Mouse (Mus musculus) neutrophil, adult 5-6 weeks (primary cell): ENCODE measurements around the gene Ddx18. TPM values are rescaled to one million over a fixed set of nuclear protein-coding genes. Genes with fewer than 3 reads are reported as not detected.
A peak's percentile ranks its signal among the peaks of the same experiment; 100 is the strongest.

Experiments
- ATAC-seq: fragments of 151-379, 151-347 bp; 2 replicates; pipeline ENCODE4 v1.8.0; 2017; ENCODE audit warnings: mild to moderate bottlenecking, moderate TSS enrichment; ENCODE audit not compliant: insufficient number of reproducible peaks, poor library complexity, low FRiP score, severe bottlenecking; ENCODE audit errors: extremely low read depth
- total RNA-seq: library from RNA; stranded (forward); fragments of 200-1000 nt; gene quantifications from 2 replicates; pipeline ENCODE4 v1.2.3, GENCODE M21; 2017

Ddx18 gene
- 31.9 and 45.5 TPM in 2 replicates for total RNA-seq

DNA sequence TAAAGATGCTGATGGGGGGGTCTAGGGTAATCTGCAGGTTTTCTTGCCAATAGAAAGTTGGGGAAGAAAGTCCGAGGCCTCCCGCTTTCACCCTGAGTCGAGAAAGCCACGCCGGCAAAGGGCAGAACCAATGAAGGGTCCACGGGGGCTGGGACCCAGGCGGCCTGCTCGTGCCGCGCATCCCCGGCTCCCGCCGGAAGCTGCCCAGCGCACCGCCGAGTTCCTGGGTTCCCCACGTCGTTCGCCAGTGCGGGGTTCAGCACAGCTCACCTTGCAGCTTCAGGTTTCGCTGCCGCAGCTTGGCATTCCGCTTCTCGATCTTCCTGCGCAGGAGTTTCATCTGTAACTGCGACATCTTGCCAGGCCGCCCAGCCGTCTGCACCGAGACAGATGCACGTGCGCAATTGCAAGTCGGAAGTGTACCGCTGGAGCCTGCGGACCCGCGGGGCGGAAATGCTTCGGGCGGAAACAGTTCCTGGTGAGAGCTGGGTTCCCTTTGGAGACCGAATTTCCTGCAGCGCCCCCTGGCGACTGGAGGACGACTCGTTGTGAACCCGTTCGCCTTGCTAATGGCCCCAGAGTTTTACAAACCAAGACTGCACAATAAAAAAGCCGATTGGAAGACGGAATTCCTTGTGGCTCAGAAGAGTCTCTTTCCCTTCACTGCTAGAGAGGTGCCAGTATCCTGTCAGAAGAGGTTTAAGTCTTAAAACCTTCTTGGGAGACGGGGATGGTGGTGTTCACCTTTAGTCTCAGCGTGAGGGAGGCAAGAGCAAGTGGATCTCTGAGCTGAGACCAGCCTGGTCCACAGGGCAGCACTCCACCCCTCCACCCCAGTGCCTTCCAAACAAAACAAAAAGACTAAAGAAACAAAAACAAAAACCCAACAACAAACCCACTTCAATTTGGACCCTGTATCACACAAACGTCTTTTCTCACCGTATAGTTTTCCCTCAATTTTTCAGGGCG is at the start of gene Ddx18:
TSS of gene Ddx18 (minus strand) at position 469 of the 969 bp plus-strand sequence.
- peak; percentile 98 for ATAC-seq

DNA sequence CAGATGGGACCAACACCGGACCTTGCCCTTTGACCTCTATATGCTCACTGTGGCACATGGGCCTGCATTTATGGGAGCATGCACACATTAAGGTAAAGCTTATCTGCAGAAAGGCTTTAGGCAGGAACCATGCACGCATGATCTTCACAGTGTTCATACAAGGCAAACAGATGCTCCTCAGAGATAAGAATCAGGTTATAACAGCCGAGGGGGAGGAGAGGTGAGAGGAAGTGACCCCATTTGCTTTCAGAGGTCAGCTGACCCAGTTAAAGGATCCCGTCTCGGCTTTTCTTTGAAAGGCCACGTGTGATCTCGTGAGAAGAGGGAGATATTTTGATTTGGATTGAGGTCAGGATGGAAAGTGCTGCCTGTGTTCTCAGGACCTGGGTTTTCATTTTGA is 40.2 kb upstream of the Ddx18 start:
- ATAC-seq, result no peak

DNA sequence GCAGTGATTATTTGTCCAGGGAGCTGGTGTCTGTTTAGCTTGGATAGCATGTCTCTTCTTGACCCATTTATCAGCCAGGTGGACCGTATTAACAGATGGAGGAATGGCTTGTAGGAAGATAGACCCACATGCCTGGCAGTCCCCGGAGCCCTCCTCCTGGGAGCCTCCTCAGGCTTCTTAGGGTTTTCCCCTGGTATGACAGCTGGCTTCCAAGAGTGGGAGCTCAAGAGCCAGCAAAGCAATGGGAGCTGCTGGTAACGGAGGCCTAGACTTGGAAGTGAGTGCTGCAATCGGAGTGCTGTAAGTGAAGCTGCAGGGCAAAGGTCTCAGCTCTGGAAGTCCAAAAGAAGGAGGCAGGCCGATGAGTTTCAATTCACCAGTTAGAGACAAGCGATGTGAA is 37.3 kb upstream of the Ddx18 start:
- no peak for ATAC-seq

DNA sequence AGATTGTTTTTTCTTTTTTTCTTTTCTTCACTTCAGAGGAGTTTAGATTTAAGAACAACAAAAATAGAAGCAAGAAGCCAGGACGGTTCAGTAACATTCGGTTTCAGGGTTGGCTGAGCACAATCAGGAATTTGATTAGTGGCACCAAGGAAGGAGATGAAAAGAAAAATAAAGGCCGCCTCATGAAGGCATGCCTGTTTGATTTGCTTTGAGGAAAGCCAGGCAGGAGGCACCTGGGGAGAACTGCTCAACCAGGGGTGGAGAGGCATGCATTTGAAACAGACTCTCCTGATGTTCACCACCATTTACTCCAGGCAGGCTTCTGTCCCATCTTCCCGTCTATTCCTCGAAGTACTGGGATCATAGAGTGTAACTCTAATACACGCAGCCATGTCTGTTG is 34.1 kb upstream of the Ddx18 start:
- no peak for ATAC-seq

DNA sequence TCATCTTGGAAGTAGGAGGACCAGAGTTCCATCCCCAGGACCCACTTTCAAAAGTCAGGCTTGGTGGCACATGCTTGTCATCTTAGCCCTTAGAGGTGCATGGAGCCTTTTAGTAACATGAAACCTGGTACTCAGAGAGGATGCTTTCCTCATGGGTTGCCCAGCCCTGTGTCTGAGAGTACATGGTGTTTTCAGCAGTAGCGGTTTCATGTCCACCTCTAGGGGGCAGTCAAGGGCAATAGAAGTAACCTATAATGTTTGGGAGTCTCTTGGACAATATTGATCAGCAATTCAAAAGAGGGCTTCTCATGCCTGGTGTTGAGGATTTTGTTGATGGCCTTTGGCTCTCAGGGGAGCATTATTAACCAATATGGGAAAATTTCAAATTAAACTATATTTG is 33.3 kb upstream of the Ddx18 start:
- ATAC-seq, result no peak

DNA sequence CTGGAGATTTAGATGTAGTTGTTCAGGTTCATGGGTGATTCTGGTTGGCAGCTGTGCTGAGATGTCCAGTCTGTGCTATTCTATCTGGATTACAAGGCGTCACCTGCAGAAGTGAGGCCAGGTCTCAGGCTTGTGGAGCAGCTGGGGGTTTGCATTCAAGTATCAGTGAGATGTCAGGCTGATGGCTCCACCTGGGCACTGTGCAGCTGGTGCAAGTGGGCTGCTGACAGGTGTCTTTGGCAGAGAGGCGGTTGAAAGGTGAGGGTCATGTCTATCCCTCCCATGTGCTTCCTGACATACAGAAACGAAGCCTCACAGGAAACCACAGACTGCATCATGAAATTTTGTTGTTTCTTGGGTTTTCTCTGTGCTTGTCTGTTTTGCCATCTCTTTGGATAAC is 30.6 kb upstream of the Ddx18 start:
- no peak for ATAC-seq

DNA sequence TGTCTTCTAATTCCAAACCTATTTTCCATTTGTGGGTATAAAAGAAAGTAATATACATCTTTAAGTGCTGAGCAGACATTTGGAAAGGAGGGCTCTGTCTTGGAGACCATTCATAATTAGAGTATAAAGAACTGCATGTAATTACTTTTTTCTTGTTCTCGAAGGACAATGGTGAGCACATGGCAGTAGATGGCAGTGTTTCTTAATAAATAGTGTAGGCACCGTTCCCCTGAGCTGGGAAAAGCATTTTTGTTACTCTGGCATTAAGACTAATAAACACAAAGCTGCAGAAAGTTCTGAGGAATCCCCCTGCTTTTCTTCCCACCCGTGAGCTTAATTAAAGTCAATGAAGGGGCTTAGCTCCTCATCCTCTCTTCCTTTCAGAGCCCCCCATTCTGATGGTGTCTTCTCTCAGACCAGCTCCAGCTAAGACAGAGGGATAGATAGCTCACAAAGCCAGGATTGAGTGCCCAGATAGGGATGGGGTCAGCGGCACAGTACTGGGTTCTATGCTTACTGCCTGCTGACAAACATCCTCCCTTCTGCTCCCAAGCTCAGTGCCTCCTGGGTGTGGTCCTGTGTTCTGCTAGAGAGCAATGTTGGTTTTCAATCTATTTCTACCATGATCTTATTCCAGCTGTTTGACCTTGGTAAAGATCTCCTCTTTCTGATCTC is 29.3 kb upstream of the Ddx18 start:
- no peak for ATAC-seq

DNA sequence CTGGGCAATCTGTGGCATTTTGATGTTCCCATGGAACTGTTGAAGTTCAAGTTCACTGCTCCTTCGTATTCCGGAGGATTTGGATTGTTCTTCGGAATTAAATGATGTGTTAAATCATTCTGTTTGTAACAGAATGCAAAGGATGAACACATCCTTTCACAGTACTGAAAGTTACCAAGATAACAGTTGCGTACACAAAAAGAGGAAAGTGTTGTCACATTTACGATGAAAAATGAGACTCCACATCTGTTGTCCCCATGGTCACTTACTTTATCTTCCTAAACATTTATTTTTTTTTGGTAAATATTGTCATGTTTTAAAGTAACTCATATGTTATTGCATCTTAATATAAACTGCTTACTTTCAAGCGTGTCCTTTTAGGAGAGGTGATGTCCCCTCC is 17.0 kb upstream of the Ddx18 start:
- no peak for ATAC-seq

DNA sequence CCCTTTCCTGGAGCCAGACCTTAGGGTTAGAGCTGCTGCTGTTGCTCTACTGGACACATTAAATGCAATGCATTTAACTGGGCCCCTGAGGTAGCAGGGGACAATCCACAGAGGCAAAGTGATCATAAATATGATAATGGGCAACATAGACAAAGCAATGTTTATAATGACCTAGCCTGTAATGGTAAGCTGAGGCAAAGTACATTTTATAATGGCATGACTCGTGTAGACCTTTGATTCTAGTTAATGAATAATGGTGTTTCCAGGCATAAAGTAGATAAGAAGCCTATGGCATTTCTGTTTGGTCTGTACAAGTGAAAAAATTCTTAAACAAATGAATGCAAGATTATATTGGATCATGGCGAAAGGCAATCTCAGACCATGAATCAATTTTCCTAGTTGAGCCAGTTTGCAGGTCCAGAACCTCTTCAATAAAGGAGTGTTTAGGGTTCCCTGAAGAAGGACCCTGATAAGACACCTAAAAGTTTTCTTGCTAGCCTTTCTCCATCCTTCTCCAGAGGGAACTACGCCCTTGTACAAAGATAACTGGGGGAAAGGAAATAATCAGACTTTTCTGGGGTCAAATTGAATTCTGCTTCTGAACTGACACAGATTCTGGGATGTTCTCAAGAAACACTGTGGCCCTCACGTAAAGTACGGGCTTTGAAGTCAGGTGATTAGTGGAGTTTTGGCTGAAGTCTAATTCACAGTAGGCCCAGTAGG is 13.5 kb upstream of the Ddx18 start:
- no peak for ATAC-seq

DNA sequence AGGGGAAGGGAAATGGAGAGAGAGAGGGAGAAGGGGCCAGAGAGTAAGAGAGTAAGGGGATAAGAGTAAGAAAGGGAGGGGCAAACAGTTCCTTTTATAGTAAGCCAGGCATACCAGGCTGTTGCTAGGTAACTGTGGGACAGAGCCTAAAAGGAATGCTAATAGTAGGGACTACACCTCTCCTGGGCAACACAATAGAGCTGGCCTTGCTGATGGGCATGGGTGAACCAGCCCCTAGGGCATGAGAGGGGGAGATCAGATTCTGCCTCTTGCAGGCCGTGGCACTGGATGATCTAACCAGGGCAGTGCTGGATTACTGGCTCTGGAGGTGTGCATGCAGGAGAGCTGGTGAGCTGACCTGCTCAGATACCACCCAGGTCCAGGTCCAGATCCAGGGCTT is 9.7 kb upstream of the Ddx18 start:
- ATAC-seq, result no peak

DNA sequence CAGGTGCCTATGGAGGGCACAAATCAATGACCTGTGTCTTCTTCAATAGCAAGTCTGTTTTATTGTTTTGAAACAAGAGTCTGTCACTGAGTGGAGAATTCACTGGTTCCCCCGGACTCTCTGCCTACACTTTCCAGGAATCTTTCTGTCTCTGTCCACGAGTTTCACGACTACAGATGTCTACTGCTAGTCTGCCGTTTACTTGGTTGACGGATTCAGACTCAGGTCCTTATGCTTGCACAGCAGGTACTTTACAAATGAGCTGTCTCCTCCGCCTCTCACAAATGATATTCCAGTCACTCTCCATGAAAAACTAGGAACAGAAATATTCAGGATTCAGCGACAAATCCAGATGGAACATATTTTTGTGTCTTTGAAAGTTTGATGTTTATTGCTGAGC is 2.7 kb upstream of the Ddx18 start:
- no peak for ATAC-seq

DNA sequence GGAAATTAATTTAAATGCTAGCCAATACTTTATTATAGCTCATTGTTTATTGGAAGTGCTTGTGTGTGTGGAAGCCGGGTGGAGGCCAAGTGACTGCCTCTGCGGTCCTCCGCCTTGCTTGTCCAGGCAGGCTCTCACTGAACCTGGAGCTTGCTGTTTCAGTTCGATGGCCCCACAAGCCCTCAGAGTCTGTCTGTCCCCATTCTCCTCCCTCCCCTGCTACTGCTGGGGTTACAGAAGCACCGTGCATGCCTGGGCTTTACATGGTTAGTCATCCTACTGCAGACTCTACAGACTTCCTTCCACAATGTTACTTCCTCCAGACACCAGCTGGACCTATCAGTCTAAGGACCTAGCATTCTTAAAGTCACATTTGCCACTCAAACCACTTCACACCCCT is 9.9 kb downstream of the Ddx18 start:
- ATAC-seq, result no peak

DNA sequence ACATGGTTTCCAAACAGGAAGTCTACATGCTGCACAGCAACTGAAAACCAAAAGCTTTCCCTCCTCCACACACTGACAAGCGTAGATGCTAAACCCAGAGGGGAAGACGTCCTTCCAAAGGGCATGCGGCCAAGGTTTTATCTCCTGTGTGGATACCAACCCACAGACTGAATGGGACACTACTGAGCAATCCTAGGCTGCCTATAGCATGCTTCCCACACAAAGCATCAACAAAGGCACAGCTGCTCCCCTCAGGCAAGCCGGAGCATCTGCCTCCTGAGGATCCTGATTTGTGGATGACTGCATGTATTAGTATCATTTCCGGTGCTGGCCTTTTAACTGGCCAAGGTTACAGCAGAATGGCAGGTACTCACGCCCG is 16.3 kb downstream of the Ddx18 start:
- ATAC-seq, result no peak

DNA sequence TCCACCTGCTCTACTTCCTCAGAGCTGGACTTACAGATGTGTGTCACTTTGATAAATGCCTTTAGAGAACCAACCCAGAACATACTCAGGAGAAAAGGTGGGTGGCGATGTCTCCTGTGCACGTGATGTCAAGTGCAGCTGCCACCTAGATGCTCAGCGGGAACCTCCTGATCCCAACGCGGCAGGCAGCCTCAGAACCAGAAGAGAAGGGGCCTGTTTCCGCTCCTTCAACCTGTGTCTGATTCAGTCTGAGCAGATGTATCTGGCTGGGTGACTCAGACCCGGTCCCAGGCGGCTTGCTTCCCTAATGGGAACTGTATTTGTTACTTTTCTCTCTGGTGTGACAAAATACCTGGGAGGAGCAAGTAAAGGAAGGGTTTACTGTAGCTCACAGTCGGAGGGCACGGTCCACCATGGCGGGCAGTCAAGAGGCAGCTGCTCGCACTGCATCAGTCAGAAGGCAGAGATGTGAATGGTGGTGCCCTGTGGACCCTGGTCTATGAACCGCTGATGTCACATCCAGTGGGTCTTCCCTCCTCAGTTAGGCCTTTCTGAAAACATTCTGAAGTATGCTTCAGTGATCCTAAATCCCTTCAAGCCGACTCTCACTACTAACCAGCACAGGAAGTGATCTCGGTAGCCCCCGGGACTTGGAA is 16.9 kb downstream of the Ddx18 start:
- no peak for ATAC-seq

DNA sequence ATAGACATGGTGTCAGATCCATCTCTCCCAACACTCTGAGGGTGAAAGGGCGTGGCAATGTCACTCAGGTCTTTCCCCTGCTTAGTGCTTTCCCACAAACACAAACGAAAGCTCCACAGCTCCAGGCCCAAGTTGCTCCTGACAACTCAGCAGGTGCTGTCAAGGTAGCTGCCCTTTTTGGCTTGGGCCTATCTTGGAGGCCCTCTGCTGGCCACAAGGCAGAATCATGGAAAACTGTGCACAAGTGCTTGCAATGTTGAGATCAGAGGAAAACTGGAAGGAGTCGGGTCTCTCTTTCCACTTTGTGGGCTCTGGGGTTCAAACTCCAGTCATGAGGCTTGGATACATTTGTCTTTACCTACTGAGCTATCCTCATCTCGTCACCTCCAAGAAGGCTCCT is 18.3 kb downstream of the Ddx18 start:
- ATAC-seq, result no peak

DNA sequence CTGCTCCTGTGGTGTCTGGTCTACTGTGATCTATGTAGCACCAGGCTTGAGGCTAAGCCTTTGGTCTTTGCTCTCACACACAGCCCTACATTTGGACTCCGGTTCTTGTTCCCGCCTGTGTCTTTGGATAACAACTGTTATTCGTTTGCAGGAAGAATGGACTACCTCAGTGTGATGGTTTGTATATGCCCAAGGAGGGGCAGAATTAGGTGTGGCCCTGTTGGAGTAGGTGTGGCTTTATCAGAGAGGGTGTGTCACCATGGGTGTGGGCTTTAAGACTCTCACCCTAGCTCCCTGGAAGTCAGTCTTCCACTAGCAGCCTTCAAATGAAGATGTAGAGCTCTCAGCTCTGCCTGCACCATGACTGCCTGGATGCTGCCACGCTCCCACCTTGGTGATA is 19.1 kb downstream of the Ddx18 start:
- ATAC-seq, result no peak

DNA sequence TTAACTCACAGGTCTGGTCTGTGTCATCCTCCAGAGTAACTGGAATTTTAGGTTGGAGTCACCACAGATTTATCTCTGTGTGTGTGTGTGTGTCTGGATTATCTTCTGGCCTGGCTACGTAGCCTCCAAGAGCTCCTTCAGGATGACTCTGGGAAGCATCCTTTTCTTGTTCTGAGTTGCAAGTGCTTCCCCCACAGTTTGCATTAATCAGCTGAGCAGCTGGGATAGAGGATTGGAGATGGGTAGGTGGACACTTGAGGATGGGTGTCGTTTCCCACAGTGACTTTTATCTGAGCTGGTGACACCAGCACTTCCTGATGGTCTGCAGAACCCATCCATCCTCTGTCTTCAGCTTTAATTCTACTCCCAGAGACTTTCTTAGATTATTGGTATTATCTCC is 20.9 kb downstream of the Ddx18 start:
- no peak for ATAC-seq

DNA sequence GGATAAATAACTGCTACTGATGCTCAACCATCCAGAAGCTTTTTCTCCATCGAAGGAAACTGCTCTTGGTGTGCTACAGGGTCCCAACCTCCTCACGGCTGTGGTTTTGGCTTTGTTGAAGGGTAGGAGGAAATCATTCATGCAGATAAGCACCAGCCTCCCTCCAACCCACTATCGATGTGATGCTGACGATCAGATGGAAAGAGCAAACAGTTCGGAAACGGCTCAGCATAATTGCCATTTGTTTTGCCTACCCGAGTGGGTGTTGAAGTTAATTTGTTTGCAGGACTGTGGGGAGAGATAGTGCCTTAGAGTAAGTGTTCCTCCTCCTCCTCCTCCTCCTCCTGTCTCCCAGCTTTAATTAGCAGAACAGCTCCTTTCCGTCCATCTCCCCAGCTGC is 27.4 kb downstream of the Ddx18 start:
- no peak for ATAC-seq

DNA sequence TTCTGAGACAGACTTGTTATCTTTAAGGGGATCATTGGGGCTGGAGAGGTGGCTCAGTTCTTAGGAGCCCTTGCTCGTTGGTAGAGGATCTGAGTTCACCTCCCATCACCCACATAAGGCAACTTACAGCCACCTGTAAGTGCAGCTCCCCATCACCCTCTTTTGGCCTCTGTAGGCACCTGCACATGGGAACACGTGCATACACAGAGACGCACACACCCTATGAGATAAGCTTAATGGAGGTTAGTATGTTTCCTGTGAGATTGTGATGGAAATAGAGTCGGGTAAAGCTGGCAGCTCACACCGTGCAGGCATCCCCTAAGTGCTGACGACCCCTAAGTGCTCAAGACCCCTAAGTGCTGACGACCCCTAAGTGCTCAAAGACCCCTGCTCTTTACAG is 36.4 kb downstream of the Ddx18 start:
- ATAC-seq, result no peak
